Mouse (Mus musculus): ENCODE results near the gene Bckdk. TPM values are rescaled to one million over a fixed set of nuclear protein-coding genes. Genes with fewer than 3 reads are reported as not detected.

Bckdk gene
- total and polyA plus RNA-seq, 2 experiments from 2014 or later: 131 to 196 TPM

- H3K27ac ChIP-seq (ENCODE audit: low read depth): no peak overlapping the region
- no peak overlapping the region for H3K9ac ChIP-seq (replicated peaks; ENCODE audit: low read depth, low read length)
- no peaks in the 10 kb centered on the region for H3K27me3 ChIP-seq (ENCODE audit: control insufficient read depth, insufficient read depth, low read length)
- 85% methylated on average over 7 of the region's 7 CpGs for WGBS
- H3K36me3 ChIP-seq (replicated peaks; ENCODE audit: control insufficient read depth, insufficient read depth, low read length): peaks cover 7% of the 10 kb centered on the region
- H3K9me3 ChIP-seq (replicated peaks; ENCODE audit: control insufficient read depth, low read length): no peaks in the 10 kb centered on the region
- no peak for TF ChIP-seq CTCF (IDR thresholded peaks at IDR 0.05; ENCODE audit: low read depth)
- H3K4me2 ChIP-seq (ENCODE audit: low read depth, low read length): no peak overlapping the region
- H3K4me1 ChIP-seq (ENCODE audit: control insufficient read depth, insufficient read depth): peaks cover 6% of the 10 kb centered on the region
- DNase-seq (ENCODE audit: low spot score): no peak
- H3K4me3 ChIP-seq (ENCODE audit: low read depth, low read length): no peak overlapping the region
- ATAC-seq (ENCODE audit: insufficient read depth, low read depth): no peak
These were observed 6.3 kb upstream of the Bckdk start for GRCm38 (mm10) chr7:127897542-127897941.

- no peaks in the 10 kb centered on the region for H3K27me3 ChIP-seq (ENCODE audit: control insufficient read depth, insufficient read depth, low read length)
- H3K4me1 ChIP-seq (ENCODE audit: control insufficient read depth, insufficient read depth): peaks cover 6% of the 10 kb centered on the region
- TF ChIP-seq CTCF (IDR thresholded peaks at IDR 0.05; ENCODE audit: low read depth): no peak
- no peak for TF ChIP-seq EP300 (IDR thresholded peaks at IDR 0.05; ENCODE audit: low read depth)
- no peak overlapping the region for H3K4me2 ChIP-seq (ENCODE audit: low read depth, low read length)
- no peak overlapping the region for H3K9ac ChIP-seq (replicated peaks; ENCODE audit: low read depth, low read length)
- H3K27ac ChIP-seq (ENCODE audit: low read depth): no peak overlapping the region
- no peaks in the 10 kb centered on the region for H3K9me3 ChIP-seq (replicated peaks; ENCODE audit: control insufficient read depth, low read length)
- H3K36me3 ChIP-seq (replicated peaks; ENCODE audit: control insufficient read depth, insufficient read depth, low read length): no peaks in the 10 kb centered on the region
- DNase-seq (ENCODE audit: low spot score) (no peak), ATAC-seq (ENCODE audit: insufficient read depth, low read depth) (no peak)
- 34% methylated on average over 10 of the region's 10 CpGs for WGBS
- no peak overlapping the region for H3K4me3 ChIP-seq (ENCODE audit: low read depth, low read length)
These were observed 5.5 kb upstream of the Bckdk start for GRCm38 (mm10) chr7:127898179-127898956.

GRCm38 (mm10) chr7:127899997-127900396 lies 3.9 kb upstream of the Bckdk start:
- H3K9me3 ChIP-seq (replicated peaks; ENCODE audit: control insufficient read depth, low read length): no peaks in the 10 kb centered on the region
- WGBS: 26% methylated on average over 7 of the region's 7 CpGs
- TF ChIP-seq CTCF (IDR thresholded peaks at IDR 0.05; ENCODE audit: low read depth) (no peak), EP300 (IDR thresholded peaks at IDR 0.05; ENCODE audit: low read depth) (no peak)
- H3K27me3 ChIP-seq (ENCODE audit: control insufficient read depth, insufficient read depth, low read length): no peaks in the 10 kb centered on the region
- no peak for ATAC-seq (ENCODE audit: insufficient read depth, low read depth)
- no peak for DNase-seq (ENCODE audit: low spot score)
- no peak overlapping the region for H3K4me2 ChIP-seq (ENCODE audit: low read depth, low read length)
- no peak overlapping the region for H3K27ac ChIP-seq (ENCODE audit: low read depth)
- no peak overlapping the region for H3K9ac ChIP-seq (replicated peaks; ENCODE audit: low read depth, low read length)
- no peak overlapping the region for H3K4me3 ChIP-seq (ENCODE audit: low read depth, low read length)
- no peaks in the 10 kb centered on the region for H3K36me3 ChIP-seq (replicated peaks; ENCODE audit: control insufficient read depth, insufficient read depth, low read length)
- peaks cover 7% of the 10 kb centered on the region for H3K4me1 ChIP-seq (ENCODE audit: control insufficient read depth, insufficient read depth)

- TF ChIP-seq CTCF (IDR thresholded peaks at IDR 0.05; ENCODE audit: low read depth) (no peak), EP300 (IDR thresholded peaks at IDR 0.05; ENCODE audit: low read depth) (no peak)
- 70% methylated on average over 2 of the region's 2 CpGs for WGBS
- Histone ChIP-seq H3K9me3 (replicated peaks; ENCODE audit: control insufficient read depth, low read length) (no peaks in the 10 kb centered on the region), H3K4me2 (ENCODE audit: low read depth, low read length) (no peak overlapping the region), H3K36me3 (replicated peaks; ENCODE audit: control insufficient read depth, insufficient read depth, low read length) (peaks cover 17% of the 10 kb centered on the region), H3K9ac (replicated peaks; ENCODE audit: low read depth, low read length) (no peak overlapping the region), H3K27ac (ENCODE audit: low read depth) (no peak overlapping the region), H3K4me3 (ENCODE audit: low read depth, low read length) (no peak overlapping the region), H3K27me3 (ENCODE audit: control insufficient read depth, insufficient read depth, low read length) (no peaks in the 10 kb centered on the region), H3K4me1 (ENCODE audit: control insufficient read depth, insufficient read depth) (peaks cover 7% of the 10 kb centered on the region)
- no peak for DNase-seq (ENCODE audit: low spot score)
- ATAC-seq (ENCODE audit: insufficient read depth, low read depth): no peak
These were observed 2.1 kb upstream of the Bckdk start for GRCm38 (mm10) chr7:127901772-127902171.

GRCm38 (mm10) chr7:127907939-127908338 lies 4.1 kb downstream of the Bckdk start:
- H3K4me3 ChIP-seq (ENCODE audit: low read depth, low read length): no peak overlapping the region
- H3K4me2 ChIP-seq (ENCODE audit: low read depth, low read length): no peak overlapping the region
- no peaks in the 10 kb centered on the region for H3K27me3 ChIP-seq (ENCODE audit: control insufficient read depth, insufficient read depth, low read length)
- H3K4me1 ChIP-seq (ENCODE audit: control insufficient read depth, insufficient read depth): peaks cover 13% of the 10 kb centered on the region; the same call in 1 of the 2 replicates
- H3K27ac ChIP-seq (ENCODE audit: low read depth): no peak overlapping the region
- no peak for TF ChIP-seq EP300 (IDR thresholded peaks at IDR 0.05; ENCODE audit: low read depth)
- no peak for TF ChIP-seq CTCF (IDR thresholded peaks at IDR 0.05; ENCODE audit: low read depth)
- peaks cover 44% of the 10 kb centered on the region for H3K36me3 ChIP-seq (replicated peaks; ENCODE audit: control insufficient read depth, insufficient read depth, low read length)
- ATAC-seq (ENCODE audit: insufficient read depth, low read depth) (no peak), DNase-seq (ENCODE audit: low spot score) (no peak)
- H3K9me3 ChIP-seq (replicated peaks; ENCODE audit: control insufficient read depth, low read length): no peaks in the 10 kb centered on the region
- H3K9ac ChIP-seq (replicated peaks; ENCODE audit: low read depth, low read length): no peak overlapping the region
- 94% methylated on average over 12 of the region's 12 CpGs for WGBS

GRCm38 (mm10) chr7:127908656-127909055 lies 4.8 kb downstream of the Bckdk start:
- Histone ChIP-seq H3K4me3 (ENCODE audit: low read depth, low read length) (no peak overlapping the region), H3K9ac (replicated peaks; ENCODE audit: low read depth, low read length) (no peak overlapping the region), H3K27ac (ENCODE audit: low read depth) (no peak overlapping the region), H3K9me3 (replicated peaks; ENCODE audit: control insufficient read depth, low read length) (no peaks in the 10 kb centered on the region), H3K4me1 (ENCODE audit: control insufficient read depth, insufficient read depth) (peaks cover 18% of the 10 kb centered on the region; the same call in 1 of the 2 replicates), H3K4me2 (ENCODE audit: low read depth, low read length) (no peak overlapping the region), H3K36me3 (replicated peaks; ENCODE audit: control insufficient read depth, insufficient read depth, low read length) (peaks cover 44% of the 10 kb centered on the region), H3K27me3 (ENCODE audit: control insufficient read depth, insufficient read depth, low read length) (no peaks in the 10 kb centered on the region)
- DNase-seq (ENCODE audit: low spot score) (no peak), ATAC-seq (ENCODE audit: insufficient read depth, low read depth) (no peak)
- WGBS: 88% methylated on average over 4 of the region's 4 CpGs
- no peak for TF ChIP-seq EP300 (IDR thresholded peaks at IDR 0.05; ENCODE audit: low read depth)
- no peak for TF ChIP-seq CTCF (IDR thresholded peaks at IDR 0.05; ENCODE audit: low read depth)

Data from heart, postnatal 0 days (tissue).